Mouse (Mus musculus) cerebellum, adult (tissue): ENCODE results near the gene Grb2.
A peak's percentile ranks its signal among the peaks of the same experiment; 100 is the strongest.

Experiments
- ATAC-seq: cut with Nextera tagmentation; 2 replicates; pipeline ENCODE4 v1.9.2; 2017; ENCODE audit warnings: mild to moderate bottlenecking, moderate library complexity, mixed read lengths; ENCODE audit not compliant: insufficient number of reproducible peaks, low FRiP score, low TSS enrichment

The Grb2 gene

GRCm38 (mm10) chr11:115713447-115713846 is 5.0 kb upstream of the Grb2 start:
- ATAC-seq: no peak

- ATAC-seq: no peak
Measured at GRCm38 (mm10) chr11:115712674-115713298, 4.4 kb upstream of the Grb2 start.

GRCm38 (mm10) chr11:115712268-115712667 is 3.9 kb upstream of the Grb2 start:
- ATAC-seq: no peak

- ATAC-seq: no peak
Measured at GRCm38 (mm10) chr11:115711133-115711532, 2.7 kb upstream of the Grb2 start.

GRCm38 (mm10) chr11:115709829-115710559 is 1.6 kb upstream of the Grb2 start:
- no peak for ATAC-seq

GRCm38 (mm10) chr11:115708956-115709828 is 795 bp upstream of the Grb2 start:
- peak; percentile 18; the same call in 1 of the 2 replicates for ATAC-seq

- ATAC-seq: peak; percentile 38; the same call in 1 of the 2 replicates
Measured at GRCm38 (mm10) chr11:115707313-115708208, 836 bp downstream of the Grb2 start.

GRCm38 (mm10) chr11:115706584-115706983 is 1.8 kb downstream of the Grb2 start:
- no peak for ATAC-seq

- no peak for ATAC-seq
Measured at GRCm38 (mm10) chr11:115705561-115705960, 2.8 kb downstream of the Grb2 start.

GRCm38 (mm10) chr11:115704648-115705047 is 3.7 kb downstream of the Grb2 start:
- ATAC-seq: no peak

- no peak for ATAC-seq
Measured at GRCm38 (mm10) chr11:115703466-115703865, 4.9 kb downstream of the Grb2 start.

- ATAC-seq: peak; percentile 90
Measured at GRCm38 (mm10) chr11:115698986-115699728, 9.2 kb downstream of the Grb2 start.

- ATAC-seq: no peak
Measured at GRCm38 (mm10) chr11:115697722-115698121, 10.7 kb downstream of the Grb2 start.

GRCm38 (mm10) chr11:115697091-115697490 is 11.3 kb downstream of the Grb2 start:
- ATAC-seq: no peak

- ATAC-seq: no peak
Measured at GRCm38 (mm10) chr11:115696471-115696870, 11.9 kb downstream of the Grb2 start.

GRCm38 (mm10) chr11:115693979-115694578 is 14.3 kb downstream of the Grb2 start:
- no peak for ATAC-seq

GRCm38 (mm10) chr11:115692800-115693199 is 15.6 kb downstream of the Grb2 start:
- ATAC-seq: no peak

- no peak for ATAC-seq
Measured at GRCm38 (mm10) chr11:115691976-115692375, 16.4 kb downstream of the Grb2 start.

GRCm38 (mm10) chr11:115691511-115691910 is 16.9 kb downstream of the Grb2 start:
- no peak for ATAC-seq
